Mouse (Mus musculus): ENCODE results near the gene Spaca9. TPM values are rescaled to one million over a fixed set of nuclear protein-coding genes. Genes with fewer than 3 reads are reported as not detected.

Gene Spaca9
- polyA plus RNA-seq, 1 experiment from 2014 or later, result 1.2 TPM

DNA sequence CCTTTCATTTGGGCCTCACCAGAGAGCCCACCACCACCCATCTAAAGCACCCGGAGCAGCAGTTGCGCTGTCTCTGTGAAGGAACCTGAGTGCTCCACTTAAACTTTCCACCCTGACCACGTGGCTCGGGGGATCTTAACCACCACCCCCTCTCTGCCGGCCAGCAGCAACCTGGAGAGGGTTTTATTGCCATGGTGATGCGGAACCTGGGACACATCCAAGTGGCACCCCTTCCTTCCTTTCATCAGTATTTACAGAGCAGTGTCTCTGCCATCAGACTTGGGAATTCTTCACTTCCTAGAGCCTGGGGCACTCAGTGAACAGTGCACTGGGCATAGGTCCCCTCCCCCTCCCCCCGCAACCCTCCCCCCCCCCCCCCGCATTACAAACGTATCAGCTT is 24.4 kb upstream of the Spaca9 start:
- no peak for ATAC-seq (ENCODE audit: insufficient read depth, low FRiP score, low TSS enrichment)
- no peak for DNase-seq (ENCODE audit: low spot score)
- H3K9ac ChIP-seq (ENCODE audit: low read length), result no peak overlapping the region
- H3K9me3 ChIP-seq (ENCODE audit: control insufficient read depth, low read length), result no peaks in the 10 kb centered on the region
- H3K36me3 ChIP-seq (ENCODE audit: control insufficient read depth, insufficient read depth, low read length), result no peaks in the 10 kb centered on the region
- no peak overlapping the region for H3K27ac ChIP-seq (ENCODE audit: low read depth, low read length)
- H3K4me2 ChIP-seq (ENCODE audit: low read depth), result no peak overlapping the region
- WGBS, result 59% methylated on average over 9 of the region's 9 CpGs
- peaks cover 11% of the 10 kb centered on the region for H3K4me1 ChIP-seq (ENCODE audit: control insufficient read depth, insufficient read depth, low read length)
- H3K4me3 ChIP-seq (ENCODE audit: low read depth, low read length), result no peak overlapping the region
- H3K27me3 ChIP-seq (ENCODE audit: control insufficient read depth, insufficient read depth, low read length), result no peaks in the 10 kb centered on the region

DNA sequence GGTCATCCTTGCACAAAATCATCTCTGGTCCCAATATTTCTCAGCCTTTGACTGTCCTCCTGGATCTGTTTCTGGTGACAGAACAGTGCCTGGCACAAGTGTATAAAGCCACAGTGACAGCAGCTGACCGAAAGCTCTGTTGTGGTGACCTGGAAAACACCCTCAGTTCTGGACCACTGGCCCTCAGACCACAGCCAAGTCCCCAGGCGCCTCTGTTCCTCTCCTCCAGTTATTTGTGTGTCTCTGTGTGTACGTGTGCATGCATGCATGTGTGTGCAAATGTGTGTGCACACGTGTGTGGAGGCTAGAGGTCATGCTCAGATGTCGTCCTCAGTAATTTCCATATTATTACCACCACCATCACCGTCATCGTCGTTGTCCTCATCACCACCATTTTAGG is 22.9 kb upstream of the Spaca9 start:
- no peak for DNase-seq (ENCODE audit: low spot score)
- H3K27ac ChIP-seq (ENCODE audit: low read depth, low read length), result no peak overlapping the region
- no peak for ATAC-seq (ENCODE audit: insufficient read depth, low FRiP score, low TSS enrichment)
- no peak overlapping the region for H3K9ac ChIP-seq (ENCODE audit: low read length)
- 87% methylated on average over 8 of the region's 8 CpGs for WGBS
- H3K9me3 ChIP-seq (ENCODE audit: control insufficient read depth, low read length), result no peaks in the 10 kb centered on the region
- H3K4me3 ChIP-seq (ENCODE audit: low read depth, low read length), result no peak overlapping the region
- H3K27me3 ChIP-seq (ENCODE audit: control insufficient read depth, insufficient read depth, low read length), result no peaks in the 10 kb centered on the region
- no peak overlapping the region for H3K4me2 ChIP-seq (ENCODE audit: low read depth)
- H3K4me1 ChIP-seq (ENCODE audit: control insufficient read depth, insufficient read depth, low read length), result peaks cover 2% of the 10 kb centered on the region; the same call in 1 of the 2 replicates
- no peaks in the 10 kb centered on the region for H3K36me3 ChIP-seq (ENCODE audit: control insufficient read depth, insufficient read depth, low read length)

DNA sequence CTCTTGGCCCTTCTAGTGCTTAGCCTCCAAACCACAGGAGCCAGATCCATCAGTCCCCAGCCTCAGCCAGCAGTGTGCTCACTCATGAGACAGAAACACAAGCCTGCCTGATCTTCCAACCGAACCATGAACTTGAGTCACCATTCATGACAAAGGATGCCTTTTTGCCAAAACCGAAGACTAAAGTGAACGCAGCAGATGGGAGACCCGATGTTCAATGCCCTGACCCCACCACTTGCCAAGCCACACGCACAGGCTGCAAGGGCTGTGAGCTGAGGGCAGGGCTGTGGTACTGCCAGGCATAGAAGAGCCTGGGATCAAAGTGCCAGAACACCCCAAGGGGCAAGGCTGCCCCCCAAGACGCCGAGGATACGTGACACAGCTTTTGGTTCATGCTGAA is 13.5 kb upstream of the Spaca9 start:
- no peak overlapping the region for H3K4me2 ChIP-seq (ENCODE audit: low read depth)
- no peaks in the 10 kb centered on the region for H3K9me3 ChIP-seq (ENCODE audit: control insufficient read depth, low read length)
- H3K9ac ChIP-seq (ENCODE audit: low read length), result no peak overlapping the region
- DNase-seq (ENCODE audit: low spot score) (no peak), ATAC-seq (ENCODE audit: insufficient read depth, low FRiP score, low TSS enrichment) (no peak)
- WGBS, result 81% methylated on average over 8 of the region's 8 CpGs
- H3K27me3 ChIP-seq (ENCODE audit: control insufficient read depth, insufficient read depth, low read length), result no peaks in the 10 kb centered on the region
- no peaks in the 10 kb centered on the region for H3K4me1 ChIP-seq (ENCODE audit: control insufficient read depth, insufficient read depth, low read length)
- H3K36me3 ChIP-seq (ENCODE audit: control insufficient read depth, insufficient read depth, low read length), result no peaks in the 10 kb centered on the region
- no peak overlapping the region for H3K27ac ChIP-seq (ENCODE audit: low read depth, low read length)
- no peak overlapping the region for H3K4me3 ChIP-seq (ENCODE audit: low read depth, low read length)

DNA sequence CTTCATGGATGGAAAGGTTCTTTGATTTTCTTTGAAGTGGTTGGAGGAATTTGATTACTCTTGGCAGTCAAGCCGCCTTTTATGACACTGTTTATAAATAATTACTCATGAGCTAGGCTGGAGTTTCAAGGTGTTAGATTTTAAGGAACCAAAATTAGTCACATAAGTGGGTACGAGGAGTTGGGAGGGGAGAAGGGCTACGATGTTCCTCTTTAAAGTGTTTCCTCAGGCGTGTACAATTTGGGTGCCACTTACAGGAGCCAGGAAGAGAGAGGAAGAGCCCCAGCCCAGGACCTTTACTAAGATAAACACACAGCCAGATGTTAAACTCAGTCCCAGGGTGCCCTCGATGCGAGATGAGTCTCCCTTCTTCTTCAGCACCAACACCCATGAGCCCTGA is 7.3 kb upstream of the Spaca9 start:
- Histone ChIP-seq H3K9ac (ENCODE audit: low read length) (no peak overlapping the region), H3K36me3 (ENCODE audit: control insufficient read depth, insufficient read depth, low read length) (no peaks in the 10 kb centered on the region), H3K27me3 (ENCODE audit: control insufficient read depth, insufficient read depth, low read length) (no peaks in the 10 kb centered on the region), H3K4me1 (ENCODE audit: control insufficient read depth, insufficient read depth, low read length) (no peaks in the 10 kb centered on the region), H3K4me3 (ENCODE audit: low read depth, low read length) (no peak overlapping the region), H3K9me3 (ENCODE audit: control insufficient read depth, low read length) (no peaks in the 10 kb centered on the region), H3K27ac (ENCODE audit: low read depth, low read length) (no peak overlapping the region), H3K4me2 (ENCODE audit: low read depth) (no peak overlapping the region)
- no peak for ATAC-seq (ENCODE audit: insufficient read depth, low FRiP score, low TSS enrichment)
- 71% methylated on average over 6 of the region's 6 CpGs for WGBS
- DNase-seq (ENCODE audit: low spot score), result no peak

DNA sequence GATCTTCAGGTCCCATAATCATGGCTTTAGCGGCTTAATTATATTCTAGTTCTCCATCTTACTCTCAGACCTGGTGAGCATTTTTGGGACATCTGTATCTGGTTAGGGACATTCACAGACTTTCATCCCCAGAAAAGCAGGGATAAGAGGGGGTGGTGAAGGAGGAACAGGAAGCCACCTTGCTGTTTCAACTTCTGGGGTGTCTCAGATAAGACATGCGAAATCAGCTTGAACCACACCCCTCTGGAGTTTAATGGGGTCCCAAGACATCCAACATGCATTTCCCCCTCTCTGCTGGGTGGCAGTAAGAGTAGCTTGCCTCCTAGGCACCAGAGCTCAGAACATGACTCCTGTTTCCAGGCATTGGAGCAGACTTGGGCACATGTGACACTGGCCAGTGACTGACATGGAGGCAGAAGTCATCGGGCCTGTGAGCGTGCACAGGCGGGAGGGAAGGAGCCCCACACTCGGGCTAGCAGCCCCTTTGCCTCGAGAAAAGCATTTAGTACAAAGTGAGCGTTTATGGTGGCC is 6.6 kb upstream of the Spaca9 start:
- Histone ChIP-seq H3K27me3 (ENCODE audit: control insufficient read depth, insufficient read depth, low read length) (no peaks in the 10 kb centered on the region), H3K4me1 (ENCODE audit: control insufficient read depth, insufficient read depth, low read length) (no peaks in the 10 kb centered on the region), H3K9ac (ENCODE audit: low read length) (no peak overlapping the region), H3K36me3 (ENCODE audit: control insufficient read depth, insufficient read depth, low read length) (no peaks in the 10 kb centered on the region), H3K9me3 (ENCODE audit: control insufficient read depth, low read length) (no peaks in the 10 kb centered on the region), H3K27ac (ENCODE audit: low read depth, low read length) (no peak overlapping the region), H3K4me3 (ENCODE audit: low read depth, low read length) (no peak overlapping the region), H3K4me2 (ENCODE audit: low read depth) (no peak overlapping the region)
- 64% methylated on average over 8 of the region's 8 CpGs for WGBS
- DNase-seq (ENCODE audit: low spot score) (no peak), ATAC-seq (ENCODE audit: insufficient read depth, low FRiP score, low TSS enrichment) (no peak)

DNA sequence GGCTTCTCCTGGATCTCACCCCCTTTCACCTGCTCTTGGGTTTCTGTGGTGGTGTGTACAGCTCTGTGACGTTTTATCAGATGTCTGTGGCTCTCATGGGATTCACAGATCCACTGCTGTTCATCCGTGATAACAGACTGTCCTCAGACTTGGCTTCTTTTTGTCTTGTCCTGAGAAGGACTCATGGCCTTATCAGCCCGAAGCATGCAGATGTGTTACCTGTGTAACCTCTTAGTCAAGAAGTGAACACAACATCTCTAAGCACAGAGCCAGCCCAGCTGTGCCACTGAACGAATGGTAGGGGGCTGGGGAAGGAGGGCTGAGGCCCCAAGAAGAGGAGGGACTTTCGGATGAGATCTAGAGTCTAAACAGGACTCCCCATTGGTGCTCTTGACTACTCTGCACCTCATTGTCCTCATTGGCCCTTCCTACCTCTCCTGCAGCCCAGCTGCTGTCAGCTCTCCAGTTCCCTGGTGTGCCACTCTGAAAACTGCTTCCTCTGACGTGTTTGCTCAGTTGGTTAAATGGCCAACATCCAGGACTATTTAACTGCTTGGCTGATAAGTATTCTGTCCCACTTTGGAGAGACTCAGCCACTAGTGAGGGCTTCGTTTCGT is 2.2 kb upstream of the Spaca9 start:
- no peak overlapping the region for H3K9ac ChIP-seq (ENCODE audit: low read length)
- no peak overlapping the region for H3K27ac ChIP-seq (ENCODE audit: low read depth, low read length)
- DNase-seq (ENCODE audit: low spot score) (no peak), ATAC-seq (ENCODE audit: insufficient read depth, low FRiP score, low TSS enrichment) (no peak)
- no peaks in the 10 kb centered on the region for H3K27me3 ChIP-seq (ENCODE audit: control insufficient read depth, insufficient read depth, low read length)
- H3K4me1 ChIP-seq (ENCODE audit: control insufficient read depth, insufficient read depth, low read length), result peaks cover 3% of the 10 kb centered on the region; the same call in 1 of the 2 replicates
- no peak overlapping the region for H3K4me3 ChIP-seq (ENCODE audit: low read depth, low read length)
- WGBS, result 75% methylated on average over 8 of the region's 8 CpGs
- no peak overlapping the region for H3K4me2 ChIP-seq (ENCODE audit: low read depth)
- H3K9me3 ChIP-seq (ENCODE audit: control insufficient read depth, low read length), result no peaks in the 10 kb centered on the region
- no peaks in the 10 kb centered on the region for H3K36me3 ChIP-seq (ENCODE audit: control insufficient read depth, insufficient read depth, low read length)

DNA sequence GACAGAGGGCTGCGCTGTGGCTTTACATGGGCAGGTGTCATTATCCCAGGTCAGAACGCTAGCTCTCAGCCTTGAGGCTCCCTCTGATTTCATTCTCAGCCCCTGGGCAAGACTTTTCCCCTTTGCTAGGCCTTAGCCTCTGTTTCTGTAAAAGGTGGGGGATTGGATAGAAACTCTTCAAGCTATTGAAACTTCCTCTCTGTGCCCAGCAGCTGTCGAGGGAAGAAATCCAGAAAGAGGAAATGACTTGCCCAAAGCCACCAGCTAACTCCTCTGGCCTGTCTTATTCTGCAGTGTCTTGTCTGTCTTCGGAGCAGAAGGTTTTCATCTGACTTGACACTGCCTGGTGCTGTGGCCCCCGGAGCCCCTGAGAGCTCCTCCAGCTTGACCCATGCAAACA is 961 bp downstream of the Spaca9 start:
- peaks cover 3% of the 10 kb centered on the region; the same call in 1 of the 2 replicates for H3K4me1 ChIP-seq (ENCODE audit: control insufficient read depth, insufficient read depth, low read length)
- ATAC-seq (ENCODE audit: insufficient read depth, low FRiP score, low TSS enrichment) (no peak), DNase-seq (ENCODE audit: low spot score) (no peak)
- WGBS, result 77% methylated on average over 5 of the region's 5 CpGs
- H3K9ac ChIP-seq (ENCODE audit: low read length), result no peak overlapping the region
- H3K9me3 ChIP-seq (ENCODE audit: control insufficient read depth, low read length), result no peaks in the 10 kb centered on the region
- no peak overlapping the region for H3K4me2 ChIP-seq (ENCODE audit: low read depth)
- H3K27me3 ChIP-seq (ENCODE audit: control insufficient read depth, insufficient read depth, low read length), result no peaks in the 10 kb centered on the region
- H3K27ac ChIP-seq (ENCODE audit: low read depth, low read length), result no peak overlapping the region
- no peaks in the 10 kb centered on the region for H3K36me3 ChIP-seq (ENCODE audit: control insufficient read depth, insufficient read depth, low read length)
- no peak overlapping the region for H3K4me3 ChIP-seq (ENCODE audit: low read depth, low read length)

DNA sequence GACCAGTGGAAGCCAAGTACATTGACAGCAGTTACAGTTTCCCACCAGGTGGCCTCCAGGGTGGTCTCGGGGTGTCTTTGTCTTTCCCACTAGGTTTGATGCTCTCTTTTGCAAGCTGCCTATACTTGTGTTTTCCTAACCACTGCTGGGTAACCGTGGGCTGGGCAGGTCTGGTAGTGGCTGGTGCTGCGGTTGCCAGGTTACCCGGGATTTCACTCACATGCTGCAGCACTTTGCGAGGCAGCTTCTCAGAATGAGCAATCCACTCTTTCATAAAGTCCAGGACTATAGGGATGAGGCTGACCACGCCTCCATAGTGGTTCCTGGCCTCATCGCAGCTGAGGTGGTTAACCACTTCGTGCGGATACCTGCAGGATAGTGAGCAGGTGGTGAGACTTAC is 6.8 kb downstream of the Spaca9 start:
- no peaks in the 10 kb centered on the region for H3K4me1 ChIP-seq (ENCODE audit: control insufficient read depth, insufficient read depth, low read length)
- WGBS, result 74% methylated on average over 9 of the region's 9 CpGs

DNA sequence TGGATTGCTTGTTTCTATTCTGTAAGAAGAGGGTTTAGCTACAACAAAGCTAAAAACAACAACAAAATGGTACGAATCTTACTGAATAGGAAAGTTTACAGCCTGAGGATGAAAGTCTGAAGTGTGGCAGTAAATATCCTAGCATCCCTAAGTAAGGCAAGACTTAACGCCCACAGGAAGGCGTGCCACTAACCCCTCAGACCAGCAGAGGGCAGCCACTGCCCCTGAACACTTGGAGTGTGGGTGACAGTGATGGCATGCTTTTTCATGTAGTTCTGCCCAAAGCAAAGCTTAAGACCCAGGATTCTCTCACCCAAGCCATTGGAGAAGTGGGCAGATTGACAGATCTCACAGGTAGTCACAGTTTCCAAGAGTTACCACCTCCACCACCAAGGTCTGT is 11.1 kb downstream of the Spaca9 start:
- WGBS, result 55% methylated on average over 3 of the region's 3 CpGs
- ATAC-seq (ENCODE audit: insufficient read depth, low FRiP score, low TSS enrichment), result no peak

More for the DNA sequence above, 6.8 kb downstream of the Spaca9 start:
- no peak for ATAC-seq (ENCODE audit: insufficient read depth, low FRiP score, low TSS enrichment)
- H3K9ac ChIP-seq (ENCODE audit: low read length), result no peak overlapping the region
- no peak overlapping the region for H3K4me2 ChIP-seq (ENCODE audit: low read depth)
- H3K27me3 ChIP-seq (ENCODE audit: control insufficient read depth, insufficient read depth, low read length), result no peaks in the 10 kb centered on the region
- H3K36me3 ChIP-seq (ENCODE audit: control insufficient read depth, insufficient read depth, low read length), result peaks cover 1% of the 10 kb centered on the region; the same call in 1 of the 2 replicates
- no peak overlapping the region for H3K27ac ChIP-seq (ENCODE audit: low read depth, low read length)
- H3K4me3 ChIP-seq (ENCODE audit: low read depth, low read length), result no peak overlapping the region
- H3K9me3 ChIP-seq (ENCODE audit: control insufficient read depth, low read length), result no peaks in the 10 kb centered on the region
- DNase-seq (ENCODE audit: low spot score), result no peak

More for the DNA sequence above, 11.1 kb downstream of the Spaca9 start:
- Histone ChIP-seq H3K4me2 (ENCODE audit: low read depth) (no peak overlapping the region), H3K9me3 (ENCODE audit: control insufficient read depth, low read length) (no peaks in the 10 kb centered on the region), H3K36me3 (ENCODE audit: control insufficient read depth, insufficient read depth, low read length) (peaks cover 17% of the 10 kb centered on the region), H3K27ac (ENCODE audit: low read depth, low read length) (no peak overlapping the region), H3K9ac (ENCODE audit: low read length) (no peak overlapping the region), H3K4me1 (ENCODE audit: control insufficient read depth, insufficient read depth, low read length) (no peaks in the 10 kb centered on the region), H3K27me3 (ENCODE audit: control insufficient read depth, insufficient read depth, low read length) (no peaks in the 10 kb centered on the region), H3K4me3 (ENCODE audit: low read depth, low read length) (no peak overlapping the region)
- peak; percentile 68 for DNase-seq (ENCODE audit: low spot score)
